Mouse (Mus musculus): ENCODE measurements around the gene Opcml.

Opcml gene

DNA sequence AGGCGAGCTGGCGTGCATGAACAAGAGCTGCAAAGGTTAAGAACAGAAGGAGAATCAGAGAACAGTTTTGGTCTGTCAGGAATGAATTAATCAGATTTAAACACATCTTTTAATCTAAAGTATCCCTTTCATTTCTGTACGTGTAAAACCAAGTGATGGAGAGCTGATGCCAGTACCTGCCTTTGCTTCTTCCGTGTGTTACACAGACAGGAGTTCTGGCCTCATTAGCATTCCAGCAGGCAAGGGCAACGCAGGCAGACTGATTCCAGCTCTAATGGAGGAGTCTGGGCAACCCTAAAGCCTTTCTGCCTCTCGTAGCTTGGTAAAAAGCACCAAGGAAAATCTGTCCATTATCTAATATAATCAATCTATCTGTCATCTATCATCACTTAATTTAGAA is 771.2 kb downstream of the Opcml start:
- no peak for DNase-seq

DNA sequence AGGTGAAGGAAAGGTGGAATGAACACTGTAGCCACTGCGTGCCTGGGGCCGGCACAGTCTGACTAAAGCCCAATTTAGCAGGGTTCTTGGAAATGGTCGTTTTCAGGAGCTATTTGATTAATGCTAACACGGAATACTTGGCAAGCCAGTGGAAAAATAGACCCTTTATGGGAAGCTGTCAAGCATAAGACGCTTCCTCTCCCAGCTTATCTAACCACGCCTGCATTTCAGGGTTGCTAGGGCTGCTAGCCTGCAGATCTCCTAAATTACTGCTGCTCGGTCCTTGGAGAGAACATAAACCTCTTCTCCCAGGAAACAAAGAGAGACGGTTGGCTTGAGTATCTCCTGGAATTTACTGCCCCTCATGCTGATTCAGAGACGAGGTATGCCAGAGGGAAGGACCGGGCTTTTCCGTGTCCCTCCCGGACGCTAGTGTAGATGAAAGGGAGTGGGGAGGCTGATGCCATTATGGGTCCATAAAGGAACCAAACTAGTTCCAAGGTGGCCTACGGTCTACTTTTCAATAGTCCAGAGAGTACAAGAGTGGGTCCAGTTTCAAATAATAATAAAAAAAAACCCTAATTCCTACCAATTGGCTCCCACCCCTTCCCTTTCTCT is 772.6 kb downstream of the Opcml start:
- no peak for DNase-seq

DNA sequence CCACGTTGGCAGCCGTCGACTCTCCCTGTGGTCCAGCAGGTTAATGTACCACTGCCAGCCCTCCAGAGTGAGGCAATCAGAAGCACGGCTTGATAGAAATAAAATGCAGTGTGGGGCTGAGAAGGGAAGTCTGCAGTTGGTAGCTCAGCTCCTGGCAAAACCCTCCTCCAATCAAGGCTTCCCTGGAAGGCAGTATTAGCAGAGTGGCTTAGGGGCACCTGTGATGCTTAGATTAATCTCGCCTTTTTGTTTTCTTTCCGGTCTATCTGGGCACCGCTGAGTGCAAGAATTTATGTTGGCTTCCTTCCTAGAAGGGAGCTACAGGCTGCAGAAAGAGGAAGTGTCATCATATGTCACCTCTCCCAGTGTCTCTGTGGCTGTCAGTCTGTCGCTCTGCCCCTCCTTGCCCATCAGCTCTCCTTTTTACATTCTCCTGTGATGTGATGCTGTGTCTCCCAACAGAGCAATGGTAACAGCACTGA is 778.5 kb downstream of the Opcml start:
- no peak for DNase-seq

DNA sequence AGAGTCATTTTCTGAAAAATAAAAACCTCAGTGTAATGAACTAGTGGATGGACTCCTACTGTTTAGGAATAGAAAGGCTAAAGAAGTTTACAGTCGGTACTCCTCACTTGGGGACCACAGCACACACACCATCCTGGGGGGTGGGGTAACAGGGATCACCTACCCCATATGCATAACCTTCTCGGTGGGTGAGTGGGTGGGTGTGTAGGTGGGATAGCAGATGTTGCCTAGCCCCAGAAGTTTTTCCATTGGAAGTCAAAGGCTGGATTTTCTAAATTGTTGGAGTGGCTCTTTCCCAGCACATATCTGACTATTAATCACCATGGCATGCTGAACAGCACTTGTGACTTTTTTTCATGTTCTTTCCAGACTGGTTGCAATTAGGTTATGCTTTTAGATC is 779.2 kb downstream of the Opcml start:
- DNase-seq: no peak

DNA sequence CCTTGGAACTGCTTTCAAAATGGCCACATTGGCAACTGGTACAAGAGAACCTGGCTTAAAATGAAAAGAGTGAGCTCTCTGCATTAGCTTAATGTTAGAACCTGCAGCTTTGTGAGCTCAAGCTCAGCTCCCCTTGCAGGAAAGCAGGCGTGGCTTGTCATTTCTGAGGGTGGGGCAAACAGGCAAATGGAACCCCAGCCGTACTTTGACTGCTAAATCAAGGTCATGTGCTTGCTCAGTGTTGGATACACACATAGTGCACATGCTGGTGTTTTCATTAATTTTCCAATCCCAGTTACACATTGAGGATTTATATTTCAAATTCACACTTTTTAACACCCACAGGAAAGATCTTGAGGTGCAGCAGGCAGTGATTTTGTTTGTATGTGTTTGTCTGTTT is 781.1 kb downstream of the Opcml start:
- no peak for DNase-seq

DNA sequence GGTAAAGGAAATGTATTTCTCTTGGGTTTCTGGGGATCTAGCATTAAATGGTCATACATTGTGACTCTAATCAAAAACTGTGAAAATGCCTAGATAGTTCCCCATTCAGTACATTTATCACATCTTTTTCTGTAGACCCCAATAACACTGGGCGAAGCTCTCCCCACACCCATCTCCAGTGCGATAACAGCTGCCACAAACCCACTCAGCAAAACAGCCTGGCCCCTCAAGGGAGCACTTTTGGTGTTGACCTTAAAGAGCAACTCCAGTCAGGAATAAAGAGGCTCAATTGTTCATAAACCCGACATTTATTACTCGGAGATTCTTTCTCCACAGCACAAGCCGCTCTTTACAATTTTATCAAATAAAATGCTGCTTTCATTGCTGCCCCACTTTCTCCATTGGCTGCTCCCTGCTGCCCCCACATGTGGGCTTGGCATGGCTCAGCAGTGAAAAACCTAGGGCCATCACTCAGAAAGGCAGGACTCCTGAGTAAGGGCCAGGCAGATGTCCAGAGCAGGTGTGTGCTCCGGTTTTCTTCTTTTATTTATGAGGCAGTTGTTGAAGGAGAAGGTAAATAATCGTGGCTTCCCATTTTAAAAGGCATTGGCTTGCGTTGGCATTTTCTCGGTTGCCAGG is 781.7 kb downstream of the Opcml start:
- DNase-seq: no peak

DNA sequence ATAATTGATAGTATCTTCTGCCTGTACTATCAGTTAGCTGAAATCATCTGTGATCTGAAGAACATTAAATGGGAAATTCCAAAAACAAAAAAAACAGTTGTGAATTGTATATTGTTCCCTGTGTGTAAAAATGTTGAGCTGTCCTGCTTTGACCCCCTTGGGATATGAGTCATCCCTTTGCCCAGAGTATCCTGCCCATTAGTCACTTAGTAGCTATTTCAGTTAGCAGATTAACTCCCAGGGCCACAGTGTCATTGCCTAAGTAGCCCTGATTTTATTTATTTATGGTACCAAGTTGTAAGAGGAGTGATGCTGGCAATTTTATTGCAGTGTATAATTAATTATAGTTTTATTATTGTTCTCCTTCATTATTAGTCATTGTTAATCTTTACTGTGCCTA is 788.2 kb downstream of the Opcml start:
- DNase-seq: no peak

DNA sequence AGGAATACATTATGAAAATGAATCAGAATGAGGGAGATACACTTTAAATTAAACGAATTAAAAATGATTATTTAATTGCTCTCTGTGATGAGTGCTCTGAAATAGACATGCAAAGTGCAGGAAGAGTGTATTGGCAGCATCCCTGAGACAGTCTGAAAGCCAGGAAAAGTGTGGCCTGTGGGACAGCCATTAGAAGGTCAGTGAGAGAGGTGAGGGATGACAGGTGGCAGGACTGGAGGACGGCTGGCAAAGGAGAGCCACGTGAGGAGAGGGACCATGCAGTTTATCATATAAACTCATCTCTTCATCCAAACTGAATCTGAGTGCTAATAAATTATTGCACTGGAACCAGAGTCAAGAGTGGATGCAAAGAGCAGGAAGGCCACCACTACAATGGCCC is 796.7 kb downstream of the Opcml start:
- DNase-seq: no peak

DNA sequence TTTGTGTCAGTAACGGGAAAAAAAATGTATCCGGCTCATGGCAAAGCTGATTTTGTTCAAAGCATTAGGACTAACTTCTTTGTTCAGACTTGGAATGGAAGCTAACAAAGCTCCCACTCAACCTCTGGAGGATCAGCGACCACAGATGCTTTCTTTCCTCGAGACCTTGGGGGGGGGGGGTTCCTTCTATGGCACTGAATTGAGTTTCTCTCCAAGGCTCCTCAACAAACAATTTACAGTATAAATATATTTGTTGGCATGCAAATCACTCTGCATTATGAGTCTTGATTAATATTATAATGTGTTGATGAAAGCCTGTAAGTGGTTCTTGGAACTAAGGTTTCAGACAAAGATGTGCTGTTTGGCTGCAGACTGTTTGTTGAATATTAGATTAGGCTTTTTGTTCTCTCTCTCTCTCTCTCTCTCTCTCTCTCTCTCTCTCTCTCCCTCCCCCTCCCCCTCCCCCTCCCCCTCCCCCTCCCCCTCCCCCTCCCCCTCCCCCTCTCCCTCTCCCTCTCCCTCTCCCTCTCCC is 797.3 kb downstream of the Opcml start:
- DNase-seq: no peak

DNA sequence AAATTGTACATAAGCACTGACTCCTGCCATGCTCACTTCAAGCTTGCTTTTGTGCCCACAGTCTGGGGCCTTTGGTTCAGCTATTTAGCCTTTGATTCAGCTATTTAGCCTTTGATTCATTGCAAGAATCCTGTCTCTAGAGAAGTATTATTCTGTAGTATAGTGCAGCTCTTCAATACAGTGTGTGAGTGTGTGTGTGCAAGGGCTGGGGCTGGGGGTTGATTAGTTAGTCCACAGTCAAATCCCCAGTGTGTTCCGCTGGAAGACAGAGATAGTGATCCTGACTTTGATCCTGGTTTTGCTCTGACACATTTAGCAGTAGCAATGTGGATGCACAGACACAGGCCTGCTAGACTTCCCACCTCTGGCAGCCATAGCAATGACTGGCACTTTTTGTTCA is 797.9 kb downstream of the Opcml start:
- no peak for DNase-seq

DNA sequence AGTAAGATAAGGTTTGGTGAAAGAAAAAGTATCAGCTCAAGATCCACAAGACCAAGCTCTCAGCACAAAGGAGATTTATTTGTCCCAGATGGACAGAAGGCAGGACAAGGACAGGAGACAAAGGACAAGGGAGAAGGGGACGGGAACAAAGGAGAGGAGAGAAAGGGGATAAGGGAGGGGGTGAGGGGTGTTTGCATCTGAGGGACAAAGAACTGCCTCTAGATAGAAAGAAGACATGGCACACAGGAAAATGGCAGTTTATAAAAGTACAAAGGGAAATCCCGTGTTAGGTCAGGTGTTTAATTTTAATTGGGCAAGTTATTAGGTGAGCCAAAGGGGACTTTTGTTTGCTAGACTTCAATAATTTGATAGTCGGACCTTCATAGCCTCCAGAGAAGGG is 801.6 kb downstream of the Opcml start:
- no peak for DNase-seq

DNA sequence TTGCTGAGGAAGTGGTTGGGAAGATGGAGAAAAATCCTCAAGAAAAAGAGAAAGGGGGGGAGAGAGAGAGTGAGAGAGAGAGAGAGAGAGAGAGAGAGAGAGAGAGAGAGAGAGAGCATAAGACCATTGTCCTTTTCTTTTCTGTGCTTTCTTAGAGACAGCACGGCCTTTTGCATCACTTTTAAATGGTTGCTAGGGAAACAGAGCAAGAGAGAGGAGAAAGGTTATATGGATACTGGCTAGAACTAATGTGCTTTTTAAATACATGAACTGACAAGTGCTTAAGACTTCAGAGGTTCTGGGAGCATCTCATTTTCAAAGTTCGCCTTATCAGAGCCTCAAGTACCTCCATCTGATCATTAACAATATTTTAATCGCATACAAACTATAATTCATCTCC is 804.5 kb downstream of the Opcml start:
- no peak for DNase-seq

DNA sequence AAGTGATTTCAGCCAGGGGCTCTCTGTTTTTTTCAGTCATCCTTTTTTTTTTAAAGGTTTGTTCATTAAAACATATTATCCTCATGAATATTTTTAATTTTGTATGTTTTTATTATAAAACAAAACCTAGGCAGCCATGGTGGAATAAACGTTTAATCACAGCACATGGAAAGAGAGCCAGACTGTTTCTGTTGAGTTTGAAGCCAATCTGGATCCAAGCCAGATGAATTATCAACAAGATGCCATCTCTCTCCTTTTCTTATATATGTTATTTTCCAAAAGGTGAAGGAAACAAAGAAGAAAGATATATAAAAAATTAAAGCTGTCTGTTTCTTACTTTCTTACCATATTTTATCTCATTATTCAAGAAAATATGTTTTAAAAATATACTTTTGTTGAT is 815.0 kb downstream of the Opcml start:
- no peak for DNase-seq

DNA sequence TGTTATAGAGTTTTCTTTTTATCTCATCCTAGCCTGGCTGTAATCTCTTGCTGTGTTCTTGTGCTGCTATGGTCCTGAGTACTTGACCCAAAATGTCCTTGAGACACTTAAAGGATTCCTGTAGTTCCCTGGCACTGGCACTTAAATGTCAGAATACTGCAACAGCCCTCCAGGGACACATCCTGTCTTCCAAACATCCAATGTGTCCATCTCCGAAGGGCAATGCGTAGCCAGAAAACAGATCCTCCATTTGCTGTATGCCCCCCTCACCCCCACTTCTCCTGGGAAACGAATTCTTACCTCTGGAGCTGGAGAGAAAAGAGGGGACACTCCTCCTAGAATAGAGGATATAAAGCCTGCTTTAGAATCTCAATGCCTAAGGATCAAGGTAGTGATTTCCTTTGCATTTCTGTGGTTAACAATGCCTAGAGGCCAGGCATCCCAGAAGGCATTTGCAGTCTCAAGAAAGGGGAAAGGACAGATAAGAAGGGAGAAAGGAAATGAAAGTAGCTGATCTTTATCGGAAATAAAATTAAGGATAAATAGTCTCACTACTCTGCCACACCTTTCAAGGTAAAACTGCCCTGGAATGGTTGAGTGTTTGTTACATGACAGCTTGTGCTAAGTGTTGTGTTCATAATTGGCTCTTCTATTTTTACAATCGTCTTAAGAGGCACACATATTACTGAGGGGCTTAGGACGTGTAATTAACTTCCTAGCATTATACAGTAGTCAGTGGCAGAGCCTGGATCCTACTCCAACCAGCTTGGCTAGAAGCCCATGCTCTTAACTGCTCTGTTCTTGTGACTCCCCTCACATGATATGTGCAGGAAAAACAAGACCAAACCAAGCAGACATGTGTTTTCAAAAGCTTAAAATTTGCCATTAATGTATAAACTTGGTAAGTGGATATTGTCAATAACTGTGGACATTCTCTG is 823.4 kb downstream of the Opcml start:
- no peak for DNase-seq

DNA sequence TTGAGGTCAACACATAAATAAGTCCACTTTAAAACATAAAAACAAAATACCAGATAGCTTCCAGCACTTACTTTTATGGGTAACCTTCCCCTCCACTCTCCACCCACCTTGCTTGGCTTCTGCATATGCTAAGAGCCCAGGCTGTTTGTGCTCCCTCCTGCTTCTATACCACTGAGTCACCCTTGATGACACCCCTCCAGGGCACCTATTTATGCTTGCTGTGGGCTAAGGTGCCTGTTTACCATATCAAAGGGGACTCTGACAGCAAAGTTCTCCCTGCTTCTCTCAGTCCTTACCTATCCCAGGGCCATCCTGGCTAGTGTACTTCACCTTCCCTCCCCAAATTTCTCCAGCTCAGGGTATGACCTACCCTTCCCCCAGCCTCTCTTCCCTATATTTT is 824.9 kb downstream of the Opcml start:
- DNase-seq: no peak

DNA sequence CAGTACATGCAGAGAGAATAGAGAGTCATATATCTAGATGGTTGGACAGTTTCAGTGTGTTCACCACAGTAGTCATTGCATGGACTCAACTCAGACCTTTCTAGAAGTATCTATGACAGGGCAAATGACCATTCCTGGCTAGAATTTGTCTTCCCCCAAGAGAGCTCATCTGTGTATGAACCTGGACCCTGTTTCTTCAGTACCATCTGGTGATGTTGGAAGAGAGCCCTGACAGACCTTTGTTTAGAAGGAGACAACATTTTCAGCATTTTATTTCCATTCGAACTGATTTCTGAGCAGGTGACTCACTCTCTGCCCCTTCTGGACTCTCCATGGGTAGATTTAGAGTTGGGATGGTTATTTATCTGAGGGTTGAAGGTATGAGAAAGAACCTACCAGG is 827.1 kb downstream of the Opcml start:
- DNase-seq: no peak

DNA sequence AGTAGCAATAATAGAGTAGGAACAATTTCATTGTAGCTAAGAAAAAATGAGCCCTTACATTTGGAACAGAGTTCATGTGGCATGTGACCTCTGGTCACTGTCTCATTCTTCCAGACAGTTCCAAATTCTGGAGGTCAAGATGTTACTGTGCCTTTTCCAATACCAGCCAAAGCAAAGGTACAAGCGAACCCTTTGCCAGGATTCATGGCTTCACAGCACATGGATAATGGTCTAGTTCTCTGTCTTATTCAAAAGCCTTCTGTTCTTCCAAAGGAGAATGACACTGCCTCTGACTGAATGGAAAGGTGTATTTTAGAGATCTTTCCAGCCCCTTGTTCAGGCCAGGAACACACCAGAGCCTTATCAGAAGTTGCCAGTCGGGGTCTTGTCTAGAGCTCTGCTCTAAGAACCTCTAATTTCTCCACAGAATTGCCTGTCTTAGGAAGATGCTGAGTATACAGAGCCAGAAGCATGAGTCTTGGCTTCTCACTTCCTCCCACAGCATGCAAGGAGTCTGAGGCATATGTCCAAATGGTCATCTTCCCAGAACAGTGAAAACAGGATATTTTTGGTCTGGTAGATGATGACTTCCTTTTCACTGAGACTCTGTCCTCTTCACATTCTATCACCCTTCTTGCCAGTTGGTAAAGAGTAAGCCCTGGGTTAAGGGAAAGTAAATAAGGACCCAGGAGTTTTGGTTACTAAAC is 827.8 kb downstream of the Opcml start:
- DNase-seq: no peak

DNA sequence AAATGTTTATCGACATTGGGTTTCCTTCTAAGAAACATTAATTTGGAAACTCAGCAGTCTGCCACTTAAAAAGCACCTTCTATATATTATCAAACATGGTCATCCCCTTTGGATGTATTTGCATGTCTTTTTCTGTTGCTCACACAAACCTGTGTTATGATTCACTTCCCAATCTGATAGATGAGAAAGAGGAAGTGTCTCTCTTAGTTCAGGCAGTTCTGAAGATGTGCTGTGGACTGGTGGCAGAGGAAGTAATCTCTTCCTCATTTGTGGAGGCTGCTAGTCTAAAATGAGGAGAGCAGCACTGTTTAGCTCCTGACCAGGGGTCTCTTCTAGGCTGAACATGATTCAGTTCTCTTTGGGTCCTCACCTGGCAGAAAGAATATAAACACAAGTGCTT is 831.4 kb downstream of the Opcml start:
- DNase-seq: no peak

DNA sequence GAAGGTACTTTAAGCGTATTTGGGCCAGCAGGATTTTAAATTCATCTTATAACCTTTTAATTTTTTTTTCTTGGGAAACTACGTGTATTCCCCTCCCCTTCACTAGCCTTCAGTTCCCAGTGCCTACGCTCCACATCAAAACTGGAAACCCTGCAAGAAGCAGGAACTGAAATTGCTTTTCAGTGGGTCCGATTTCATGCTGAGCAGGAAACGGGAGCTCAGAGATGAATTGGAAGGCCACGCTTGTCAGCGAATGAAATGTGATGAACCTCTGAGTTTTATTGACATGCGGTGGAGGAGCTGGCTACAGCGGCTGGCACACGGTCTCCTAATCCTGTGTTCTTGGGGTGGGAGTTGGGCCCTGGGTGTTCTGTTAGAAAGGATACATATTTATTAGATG is 834.3 kb downstream of the Opcml start:
- DNase-seq: no peak

DNA sequence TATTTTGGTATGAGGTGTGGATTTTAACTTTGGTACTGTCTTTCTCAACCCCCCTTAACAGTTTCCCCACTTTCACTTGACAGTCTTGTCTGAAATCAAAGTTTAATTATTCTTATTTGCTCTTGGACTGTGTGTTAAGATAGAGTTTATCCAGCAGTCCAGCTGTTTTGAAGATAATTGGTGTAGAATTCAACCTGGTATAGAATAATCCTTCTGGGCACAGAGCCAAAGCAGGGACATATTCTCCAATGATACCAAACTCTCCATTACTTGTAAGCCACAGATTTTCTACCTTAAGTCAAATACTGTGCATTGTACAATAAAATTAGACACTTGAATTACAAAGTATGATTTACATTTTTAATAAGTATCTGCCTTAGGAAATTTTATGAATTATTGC is 852.2 kb downstream of the Opcml start:
- DNase-seq: no peak

DNA sequence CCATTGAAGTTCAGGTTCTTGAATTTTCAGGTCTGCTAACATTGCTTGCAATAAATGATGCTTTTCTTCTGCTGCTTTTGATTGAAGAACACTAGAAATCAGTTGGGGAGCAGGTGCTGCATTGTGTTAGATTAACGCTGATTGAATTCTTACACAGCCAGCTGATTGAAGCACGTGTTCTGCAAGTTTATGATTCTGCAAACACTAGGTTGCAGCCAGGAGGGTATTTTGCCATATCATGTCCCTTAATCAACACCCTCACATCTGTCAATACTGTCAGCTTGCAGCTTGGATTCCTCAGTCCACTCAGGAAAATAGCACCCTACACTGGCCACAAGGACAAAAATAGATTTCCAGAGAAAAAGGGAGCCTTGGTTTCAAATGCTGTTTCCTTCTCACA is 853.5 kb downstream of the Opcml start:
- DNase-seq: no peak

DNA sequence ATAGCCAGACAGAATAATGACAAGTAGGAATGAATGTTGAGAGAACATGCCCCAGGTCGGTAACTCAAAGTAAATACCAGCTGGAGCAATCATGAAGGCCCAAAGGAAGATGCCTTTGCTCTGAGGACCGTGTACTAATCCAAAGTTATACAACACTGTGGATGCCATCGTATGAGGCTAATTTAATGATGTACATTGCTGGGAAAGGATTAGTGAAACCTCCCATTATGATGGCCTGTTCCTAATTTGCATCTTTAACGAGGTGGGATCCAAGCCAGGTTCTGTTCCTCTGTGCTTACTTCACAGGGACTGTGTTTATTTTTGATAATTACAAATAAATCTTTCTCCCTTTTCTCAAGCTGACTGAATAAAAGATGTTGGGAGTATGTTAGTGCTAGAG is 859.5 kb downstream of the Opcml start:
- no peak for DNase-seq

DNA sequence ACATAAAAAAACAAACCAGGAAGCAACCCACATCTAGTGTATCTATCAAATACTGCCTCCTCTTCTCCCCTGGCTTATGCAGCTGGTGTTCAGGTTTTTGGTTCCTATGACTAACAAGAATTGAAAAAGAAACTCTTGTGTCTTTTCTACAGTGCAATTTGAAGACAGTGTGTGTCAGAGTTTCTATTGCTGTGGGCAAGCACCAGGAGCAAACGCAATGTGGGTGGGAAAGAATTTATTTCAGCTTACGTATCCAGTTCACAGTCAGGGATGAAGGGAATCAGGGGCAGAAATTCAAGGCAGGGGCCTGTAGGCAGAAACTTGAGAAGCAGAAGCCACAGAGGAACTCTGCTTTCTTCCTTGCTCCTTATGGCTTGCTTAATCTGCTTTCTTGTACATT is 869.4 kb downstream of the Opcml start:
- DNase-seq: no peak

Data from heart, adult 11 months (tissue).